Mouse (Mus musculus): ENCODE data around the gene Trim62. TPM values are rescaled to one million over a fixed set of nuclear protein-coding genes. Genes with fewer than 3 reads are reported as not detected.

Gene Trim62
- polyA plus RNA-seq, 1 experiment from 2014 or later = 2.1 TPM

- 27% methylated on average over 10 of the region's 10 CpGs for WGBS
- ATAC-seq = no peak; the same call in 1 of the 2 replicates
These were observed 35.7 kb downstream of the Trim62 start for GRCm38 (mm10) chr4:128919106-128919505.

GRCm38 (mm10) chr4:128923603-128924002 lies 40.2 kb downstream of the Trim62 start:
- Histone ChIP-seq H3K4me1 (replicated peaks; ENCODE audit: control insufficient read depth, insufficient read depth, low read length) (no peaks in the 10 kb centered on the region), H3K9ac (ENCODE audit: low read depth, low read length) (no peak overlapping the region), H3K27ac (ENCODE audit: low read depth, low read length) (no peak overlapping the region), H3K9me3 (ENCODE audit: control insufficient read depth) (no peaks in the 10 kb centered on the region), H3K4me3 (ENCODE audit: low read depth, low read length) (no peak overlapping the region), H3K4me2 (replicated peaks; ENCODE audit: low read depth) (no peak overlapping the region), H3K36me3 (ENCODE audit: control insufficient read depth, insufficient read depth) (no peaks in the 10 kb centered on the region), H3K27me3 (replicated peaks; ENCODE audit: control insufficient read depth, insufficient read depth, low read length) (peaks cover 7% of the 10 kb centered on the region)
- no peak for TF ChIP-seq CTCF (IDR thresholded peaks at IDR 0.05; ENCODE audit: low read depth)
- WGBS = 86% methylated on average over 3 of the region's 3 CpGs
- ATAC-seq = no peak

More at GRCm38 (mm10) chr4:128919106-128919505, 35.7 kb downstream of the Trim62 start:
- H3K9me3 ChIP-seq (ENCODE audit: control insufficient read depth) = no peaks in the 10 kb centered on the region
- no peak overlapping the region for H3K9ac ChIP-seq (ENCODE audit: low read depth, low read length)
- H3K4me3 ChIP-seq (ENCODE audit: low read depth, low read length) = no peak overlapping the region
- no peak overlapping the region for H3K27ac ChIP-seq (ENCODE audit: low read depth, low read length)
- no peaks in the 10 kb centered on the region for H3K4me1 ChIP-seq (replicated peaks; ENCODE audit: control insufficient read depth, insufficient read depth, low read length)
- H3K36me3 ChIP-seq (ENCODE audit: control insufficient read depth, insufficient read depth) = no peaks in the 10 kb centered on the region
- H3K27me3 ChIP-seq (replicated peaks; ENCODE audit: control insufficient read depth, insufficient read depth, low read length) = peaks cover 3% of the 10 kb centered on the region; the same call in 1 of the 2 replicates
- no peak overlapping the region for H3K4me2 ChIP-seq (replicated peaks; ENCODE audit: low read depth)
- no peak for TF ChIP-seq CTCF (IDR thresholded peaks at IDR 0.05; ENCODE audit: low read depth)

- Histone ChIP-seq H3K4me2 (replicated peaks; ENCODE audit: low read depth) (peak overlapping the region; percentile 64), H3K4me1 (replicated peaks; ENCODE audit: control insufficient read depth, insufficient read depth, low read length) (no peaks in the 10 kb centered on the region), H3K4me3 (ENCODE audit: low read depth, low read length) (peak overlapping the region; percentile 16; the same call in 1 of the 2 replicates), H3K27ac (ENCODE audit: low read depth, low read length) (no peak overlapping the region), H3K27me3 (replicated peaks; ENCODE audit: control insufficient read depth, insufficient read depth, low read length) (peaks cover 7% of the 10 kb centered on the region), H3K9ac (ENCODE audit: low read depth, low read length) (0 out of 2 replicates have a peak overlapping the region, but pooled peaks have one; percentile 4), H3K9me3 (ENCODE audit: control insufficient read depth) (no peaks in the 10 kb centered on the region), H3K36me3 (ENCODE audit: control insufficient read depth, insufficient read depth) (no peaks in the 10 kb centered on the region)
- WGBS = 14% methylated on average over 36 of the region's 36 CpGs
- peak; percentile 78 for ATAC-seq
- TF ChIP-seq CTCF (IDR thresholded peaks at IDR 0.05; ENCODE audit: low read depth) = peak; percentile 97
These were observed 41.6 kb downstream of the Trim62 start for GRCm38 (mm10) chr4:128924841-128925606.

- TF ChIP-seq CTCF (IDR thresholded peaks at IDR 0.05; ENCODE audit: low read depth) = no peak
- 52% methylated on average over 7 of the region's 7 CpGs for WGBS
- Histone ChIP-seq H3K9me3 (ENCODE audit: control insufficient read depth) (no peaks in the 10 kb centered on the region), H3K4me1 (replicated peaks; ENCODE audit: control insufficient read depth, insufficient read depth, low read length) (no peaks in the 10 kb centered on the region), H3K27ac (ENCODE audit: low read depth, low read length) (no peak overlapping the region), H3K27me3 (replicated peaks; ENCODE audit: control insufficient read depth, insufficient read depth, low read length) (no peaks in the 10 kb centered on the region), H3K9ac (ENCODE audit: low read depth, low read length) (no peak overlapping the region), H3K4me2 (replicated peaks; ENCODE audit: low read depth) (no peak overlapping the region), H3K36me3 (ENCODE audit: control insufficient read depth, insufficient read depth) (no peaks in the 10 kb centered on the region), H3K4me3 (ENCODE audit: low read depth, low read length) (no peak overlapping the region)
- no peak for ATAC-seq
These were observed 49.4 kb downstream of the Trim62 start for GRCm38 (mm10) chr4:128932783-128933182.

GRCm38 (mm10) chr4:128935595-128935994 lies 52.2 kb downstream of the Trim62 start:
- WGBS = 69% methylated on average over 5 of the region's 5 CpGs

GRCm38 (mm10) chr4:128942346-128942745 lies 59.0 kb downstream of the Trim62 start:
- Histone ChIP-seq H3K9me3 (ENCODE audit: control insufficient read depth) (no peaks in the 10 kb centered on the region), H3K4me3 (ENCODE audit: low read depth, low read length) (no peak overlapping the region), H3K9ac (ENCODE audit: low read depth, low read length) (no peak overlapping the region), H3K4me2 (replicated peaks; ENCODE audit: low read depth) (no peak overlapping the region), H3K4me1 (replicated peaks; ENCODE audit: control insufficient read depth, insufficient read depth, low read length) (no peaks in the 10 kb centered on the region), H3K27ac (ENCODE audit: low read depth, low read length) (no peak overlapping the region), H3K36me3 (ENCODE audit: control insufficient read depth, insufficient read depth) (no peaks in the 10 kb centered on the region), H3K27me3 (replicated peaks; ENCODE audit: control insufficient read depth, insufficient read depth, low read length) (no peaks in the 10 kb centered on the region)
- ATAC-seq = no peak
- peak; percentile 52 for TF ChIP-seq CTCF (IDR thresholded peaks at IDR 0.05; ENCODE audit: low read depth)
- WGBS = 61% methylated on average over 3 of the region's 3 CpGs

More at GRCm38 (mm10) chr4:128935595-128935994, 52.2 kb downstream of the Trim62 start:
- no peak overlapping the region for H3K9ac ChIP-seq (ENCODE audit: low read depth, low read length)
- no peak overlapping the region for H3K27ac ChIP-seq (ENCODE audit: low read depth, low read length)
- ATAC-seq = no peak
- no peak for TF ChIP-seq CTCF (IDR thresholded peaks at IDR 0.05; ENCODE audit: low read depth)
- H3K4me3 ChIP-seq (ENCODE audit: low read depth, low read length) = no peak overlapping the region
- H3K4me2 ChIP-seq (replicated peaks; ENCODE audit: low read depth) = no peak overlapping the region
- H3K36me3 ChIP-seq (ENCODE audit: control insufficient read depth, insufficient read depth) = no peaks in the 10 kb centered on the region
- H3K27me3 ChIP-seq (replicated peaks; ENCODE audit: control insufficient read depth, insufficient read depth, low read length) = no peaks in the 10 kb centered on the region
- H3K4me1 ChIP-seq (replicated peaks; ENCODE audit: control insufficient read depth, insufficient read depth, low read length) = no peaks in the 10 kb centered on the region
- no peaks in the 10 kb centered on the region for H3K9me3 ChIP-seq (ENCODE audit: control insufficient read depth)

Data from intestine, postnatal 0 days (tissue).